ENCODE assay signal across 25 mouse cellular contexts in genomic region chr11:72366126-72366525, GRCm38 (mm10). TPM values are rescaled to one million over a fixed set of nuclear protein-coding genes. Genes with fewer than 3 reads are reported as not detected.
DNase-seq lines count a peak whose midpoint lies in the region; ATAC-seq lines count a peak whose summit lies in the region.
"Had no signal": no experiment of that assay in that cellular context is flagged by ENCODE, and none has a peak within 500 bp of the region (broad histone marks: within the 10 kb centered on the region; RNA-seq: fewer than 3 reads in every experiment).

No protein-coding gene starts in this region.

- peaks cover 6% of the 10 kb centered on the region; the same call in 1 of the 2 replicates for H3K4me1 ChIP-seq in intestine, embryonic 16.5 days (ENCODE audit: control insufficient read depth, insufficient read depth, low read length)

- no peak overlapping the region for H3K9ac ChIP-seq in intestine, embryonic 16.5 days (ENCODE audit: low read depth, low read length)
- H3K9ac ChIP-seq: embryonic facial prominence, embryonic 13.5 days; embryonic facial prominence, embryonic 15.5 days; forebrain, embryonic 12.5 days had no signal

- ATAC-seq in intestine, embryonic 16.5 days, result no peak
- ATAC-seq: forebrain, embryonic 14.5 days; forebrain, embryonic 16.5 days had no signal

- no peaks in the 10 kb centered on the region for H3K27me3 ChIP-seq in intestine, embryonic 16.5 days (replicated peaks; ENCODE audit: control insufficient read depth, insufficient read depth, low read length)
- H3K27me3 ChIP-seq: embryonic facial prominence, embryonic 13.5 days; embryonic facial prominence, embryonic 15.5 days; forebrain, embryonic 12.5 days had no signal

- H3K9me3 ChIP-seq in intestine, embryonic 16.5 days (ENCODE audit: control insufficient read depth, low read length), result no peaks in the 10 kb centered on the region
- H3K9me3 ChIP-seq: embryonic facial prominence, embryonic 13.5 days; embryonic facial prominence, embryonic 15.5 days; forebrain, embryonic 10.5 days; forebrain, embryonic 12.5 days had no signal

- no peak overlapping the region for H3K27ac ChIP-seq in intestine, embryonic 16.5 days (ENCODE audit: low read length)
- H3K27ac ChIP-seq: embryonic facial prominence, embryonic 13.5 days; embryonic facial prominence, embryonic 15.5 days; forebrain, embryonic 10.5 days; forebrain, embryonic 12.5 days had no signal

- no peak overlapping the region for H3K4me3 ChIP-seq in intestine, embryonic 16.5 days (ENCODE audit: low read length)
- H3K4me3 ChIP-seq: embryonic facial prominence, embryonic 13.5 days; embryonic facial prominence, embryonic 15.5 days; erythroblast, embryonic 14.5 days; forebrain, embryonic 10.5 days; forebrain, embryonic 12.5 days had no signal

- peak; percentile 77 for DNase-seq in adrenal gland, adult 2 months
- peak; percentile 58 for DNase-seq in adrenal gland, adult 8-10 months
- DNase-seq in adrenal gland, postnatal 14 days, result peak; percentile 71
- peak; percentile 70 to 79 for DNase-seq in adrenal gland, postnatal 36 days
- no peak for DNase-seq in cerebellum, postnatal 14 days
- DNase-seq in layer of hippocampus, postnatal 36 days, result no peak
- DNase-seq: cerebellum, adult 11 months; cerebellum, adult 18-20 months; cerebellum, adult 8-10 months; cerebellum, adult 9-11 months; cerebellum, postnatal 25 days had no signal

- H3K36me3 ChIP-seq in intestine, embryonic 16.5 days (ENCODE audit: control insufficient read depth, insufficient read depth, low read length), result no peaks in the 10 kb centered on the region
- H3K36me3 ChIP-seq: embryonic facial prominence, embryonic 13.5 days; embryonic facial prominence, embryonic 15.5 days; forebrain, embryonic 10.5 days; forebrain, embryonic 12.5 days had no signal

- no peak overlapping the region for H3K4me2 ChIP-seq in intestine, embryonic 16.5 days (ENCODE audit: low read depth, low read length)
- H3K4me2 ChIP-seq: embryonic facial prominence, embryonic 13.5 days; embryonic facial prominence, embryonic 15.5 days; forebrain, embryonic 12.5 days had no signal

- WGBS in intestine, embryonic 16.5 days, result 65% methylated on average over 9 of the region's 9 CpGs

RNA-seq across cellular contexts. Expression of gene Tekt1, which starts 3.9 kb away (rescaled TPM):
- total RNA-seq in adrenal gland, adult 2 months (2021), result under 1 TPM; 0.21 to 0.86 TPM
- polyA plus RNA-seq in adrenal gland, adult 2 months (2012; rRNA removed), result 0.07 and 0.17 TPM in 2 replicates
- 1 to 10 TPM in 1 of 4 experiments, under 1 TPM in 2, not detected in 1; 0.52 to 1.0 (median 0.55) TPM for total RNA-seq in adrenal gland, adult 8-10 months (2022)
- not detected in 2 replicates for total RNA-seq in adrenal gland, postnatal 14 days (2021)
- under 1 TPM; 0.26 to 0.40 TPM for total RNA-seq in adrenal gland, postnatal 36 days (2021)
- total RNA-seq in layer of hippocampus, postnatal 36 days (2021), result 1 to 10 TPM; 2.2 to 3.1 TPM
- polyA plus RNA-seq in intestine, embryonic 16.5 days (2015; fragmentation: Nextera tagmentation; extraction: Ambion mirVana), result 0.16 and 0.26 TPM in 2 replicates
- total RNA-seq: MEL had no signal
- polyA plus RNA-seq: C2C12; erythroblast, embryonic 14.5 days had no signal

RNA-seq across cellular contexts. Expression of gene Smtnl2, which starts 45.4 kb away (rescaled TPM):
- 1 to 10 TPM; 2.4 to 2.5 TPM for total RNA-seq in adrenal gland, adult 2 months (2021)
- polyA plus RNA-seq in adrenal gland, adult 2 months (2012; rRNA removed), result 4.4 and 5.6 TPM in 2 replicates
- 1 to 10 TPM; 2.9 to 7.5 (median 5.2) TPM for total RNA-seq in adrenal gland, adult 8-10 months (2022)
- 4.1 and 5.4 TPM in 2 replicates for total RNA-seq in adrenal gland, postnatal 14 days (2021)
- 1 to 10 TPM; 1.7 to 2.4 TPM for total RNA-seq in adrenal gland, postnatal 36 days (2021)
- 1 to 10 TPM; 1.5 to 2.7 TPM for total RNA-seq in layer of hippocampus, postnatal 36 days (2021)
- polyA plus RNA-seq in intestine, embryonic 16.5 days (2015; fragmentation: Nextera tagmentation; extraction: Ambion mirVana), result 27.3 and 28.9 TPM in 2 replicates
- polyA plus RNA-seq: erythroblast, embryonic 14.5 days had no signal

RNA-seq across cellular contexts. Expression of gene Fbxo39, which starts 51.9 kb away (rescaled TPM):
- total RNA-seq in adrenal gland, adult 2 months (2021), result not detected
- 0.06 TPM in 1 of 2 replicates, not detected in the other for polyA plus RNA-seq in adrenal gland, adult 2 months (2012; rRNA removed)
- not detected for total RNA-seq in adrenal gland, adult 8-10 months (2022)
- not detected in 2 replicates for total RNA-seq in adrenal gland, postnatal 14 days (2021)
- total RNA-seq in adrenal gland, postnatal 36 days (2021), result not detected
- total RNA-seq in layer of hippocampus, postnatal 36 days (2021), result not detected
- not detected in 2 replicates for polyA plus RNA-seq in intestine, embryonic 16.5 days (2015; fragmentation: Nextera tagmentation; extraction: Ambion mirVana)
- total RNA-seq: adrenal gland, adult 18-20 months; MEL had no signal
- polyA plus RNA-seq: brain, embryonic 14.5 days; C2C12; cortical plate, adult 2 months; embryonic facial prominence, embryonic 11.5 days; embryonic facial prominence, embryonic 13.5 days; embryonic facial prominence, embryonic 15.5 days; erythroblast, embryonic 14.5 days; forebrain, embryonic 10.5 days; forebrain, embryonic 12.5 days; forebrain, embryonic 14.5 days; forebrain, embryonic 16.5 days had no signal

Comparison
In these comparisons a context has a peak if more than half of its experiments do, and no peak if none do; other contexts are left out.
1. DNase-seq: peak in adrenal gland, adult 2 months (single experiment), adrenal gland, adult 8-10 months (single experiment), adrenal gland, postnatal 14 days (single experiment) and adrenal gland, postnatal 36 days (2 of 2); none in cerebellum, postnatal 14 days (0 of 2) and layer of hippocampus, postnatal 36 days (0 of 2).